Mouse (Mus musculus) thymus, postnatal 10 days (tissue): ENCODE results near the gene Ap3d1.
A peak's percentile ranks its signal among the peaks of the same experiment; 100 is the strongest.

ENCODE experiments used
- DNase-seq, 2 experiments: peaks; one replicate each; pipeline ENCODE4 v3.0.0; 2021; ENCODE audit warnings: low spot score in 2 of 2

The Ap3d1 gene

DNA sequence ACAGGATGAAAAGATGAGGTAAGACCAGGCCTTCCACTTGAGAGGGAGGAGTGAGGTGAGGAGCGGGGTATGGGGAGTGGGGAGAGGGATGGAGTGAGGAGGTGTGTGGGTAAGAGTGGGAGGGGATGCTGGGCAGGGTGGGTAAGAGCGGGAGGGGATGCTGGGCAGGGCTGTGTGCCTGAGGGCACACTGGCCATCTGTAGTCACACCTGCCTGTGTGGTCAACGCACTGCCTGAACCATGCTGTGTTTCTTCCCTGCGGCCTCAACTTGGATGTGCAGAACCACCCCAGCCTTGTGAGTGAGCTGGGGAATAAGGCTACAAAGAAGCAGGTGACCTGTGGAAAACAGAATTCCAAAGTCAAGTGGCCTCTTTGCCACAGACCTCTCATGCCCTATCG is 37.6 kb downstream of the Ap3d1 start:
- no peak for DNase-seq

- no peak for DNase-seq
Measured at GRCm38 (mm10) chr10:80703643-80704042, 38.4 kb downstream of the Ap3d1 start.

GRCm38 (mm10) chr10:80702536-80703390 is 39.3 kb downstream of the Ap3d1 start:
- DNase-seq = peak; percentile 82 to 88

GRCm38 (mm10) chr10:80701721-80702535 is 40.1 kb downstream of the Ap3d1 start, which contains the start of the genes Mob3a and Izumo4:
TSS of gene Mob3a (minus strand) at chr10:80701977.
TSS of gene Izumo4 (plus strand) at chr10:80702184.
- DNase-seq = peak; percentile 97 to 99

DNA sequence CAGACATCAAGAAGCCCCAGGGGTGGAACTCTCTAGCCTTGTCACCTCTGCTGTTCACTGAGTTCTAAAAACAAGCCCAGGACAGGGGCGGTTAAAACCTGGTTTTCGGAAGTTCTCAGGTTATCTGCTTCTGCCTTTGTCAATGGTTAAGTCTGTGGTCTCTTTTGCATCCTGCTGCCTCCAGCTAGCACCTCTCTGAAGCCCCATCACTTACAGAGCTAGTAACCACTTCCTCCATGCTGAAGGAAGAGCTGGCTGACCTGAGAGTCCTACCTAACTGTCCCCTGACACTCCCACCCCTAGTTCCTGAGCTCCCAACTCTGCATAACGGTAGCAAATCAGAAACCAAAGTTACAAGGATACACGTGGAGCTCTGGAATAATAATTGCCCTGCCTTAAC is 41.3 kb downstream of the Ap3d1 start:
- peak; percentile 53 to 59 for DNase-seq

DNA sequence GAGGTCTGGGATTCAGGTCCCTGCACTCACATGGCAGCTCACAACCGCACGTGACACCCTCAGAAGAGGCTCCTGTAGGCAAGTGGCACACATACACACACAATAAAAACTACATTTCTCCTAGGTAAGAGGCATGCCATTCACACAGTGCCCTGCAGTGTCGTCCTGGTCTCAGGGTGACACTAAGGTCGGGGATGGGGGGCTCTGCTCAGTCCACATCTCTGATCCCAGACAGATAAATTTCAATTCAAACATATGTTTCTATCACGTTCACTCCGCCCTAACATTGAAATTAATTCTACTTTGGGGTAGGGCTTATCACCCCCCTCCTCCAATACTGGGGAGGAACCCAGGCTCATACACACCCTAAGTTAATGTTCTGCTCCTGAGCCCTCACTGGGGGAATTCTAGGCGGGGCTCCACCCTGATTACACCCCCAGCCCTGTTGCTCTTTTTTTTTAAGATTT is 42.0 kb downstream of the Ap3d1 start:
- no peak for DNase-seq

- DNase-seq = no peak
Measured at GRCm38 (mm10) chr10:80698605-80699004, 43.5 kb downstream of the Ap3d1 start.

DNA sequence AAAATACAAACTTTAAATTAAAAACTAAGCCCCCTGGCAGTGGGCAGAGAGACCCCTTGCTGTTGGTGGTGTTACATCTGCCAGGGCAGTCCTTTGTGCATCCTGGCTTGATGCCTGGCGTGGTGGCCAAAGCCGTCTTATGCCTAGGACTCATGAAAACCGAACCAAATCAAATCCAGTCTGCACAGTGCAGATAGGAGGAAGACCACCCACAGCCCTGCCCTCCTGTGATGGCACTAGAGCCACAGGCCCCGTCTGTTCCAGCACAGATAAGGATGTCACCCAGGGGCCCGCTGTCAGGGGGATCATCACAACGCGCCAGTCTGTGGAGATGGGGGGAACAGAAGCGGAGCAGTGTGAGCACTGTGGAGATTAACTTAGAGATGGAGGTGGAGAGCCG is 44.3 kb downstream of the Ap3d1 start:
- no peak for DNase-seq

DNA sequence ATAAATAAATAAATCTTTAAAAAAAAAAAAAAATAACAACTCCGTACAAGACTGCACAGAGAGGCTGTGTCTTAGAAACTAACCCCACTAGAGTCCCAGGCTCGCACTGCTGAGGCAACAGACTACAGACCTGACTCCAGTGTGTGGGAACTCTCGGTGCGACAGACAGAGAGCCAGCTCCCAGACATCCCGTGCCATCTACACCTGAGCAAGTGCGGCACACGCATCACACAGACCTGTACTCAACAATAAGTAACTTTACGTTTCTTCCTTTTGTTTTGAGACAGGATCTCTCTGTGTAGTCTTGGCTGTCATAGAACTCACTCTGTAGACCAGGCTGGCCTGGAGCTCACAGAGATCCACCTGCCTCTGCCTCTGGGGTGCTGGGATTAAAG is 44.7 kb downstream of the Ap3d1 start:
- no peak for DNase-seq

- no peak for DNase-seq
Measured at GRCm38 (mm10) chr10:80696502-80697392, 45.3 kb downstream of the Ap3d1 start.

- peak; percentile 39 to 48 for DNase-seq
Measured at GRCm38 (mm10) chr10:80695801-80696501, 46.1 kb downstream of the Ap3d1 start.

GRCm38 (mm10) chr10:80695186-80695585 is 46.9 kb downstream of the Ap3d1 start:
- peak; percentile 78 to 82 for DNase-seq

- no peak for DNase-seq
Measured at GRCm38 (mm10) chr10:80694159-80694938, 47.7 kb downstream of the Ap3d1 start.

DNA sequence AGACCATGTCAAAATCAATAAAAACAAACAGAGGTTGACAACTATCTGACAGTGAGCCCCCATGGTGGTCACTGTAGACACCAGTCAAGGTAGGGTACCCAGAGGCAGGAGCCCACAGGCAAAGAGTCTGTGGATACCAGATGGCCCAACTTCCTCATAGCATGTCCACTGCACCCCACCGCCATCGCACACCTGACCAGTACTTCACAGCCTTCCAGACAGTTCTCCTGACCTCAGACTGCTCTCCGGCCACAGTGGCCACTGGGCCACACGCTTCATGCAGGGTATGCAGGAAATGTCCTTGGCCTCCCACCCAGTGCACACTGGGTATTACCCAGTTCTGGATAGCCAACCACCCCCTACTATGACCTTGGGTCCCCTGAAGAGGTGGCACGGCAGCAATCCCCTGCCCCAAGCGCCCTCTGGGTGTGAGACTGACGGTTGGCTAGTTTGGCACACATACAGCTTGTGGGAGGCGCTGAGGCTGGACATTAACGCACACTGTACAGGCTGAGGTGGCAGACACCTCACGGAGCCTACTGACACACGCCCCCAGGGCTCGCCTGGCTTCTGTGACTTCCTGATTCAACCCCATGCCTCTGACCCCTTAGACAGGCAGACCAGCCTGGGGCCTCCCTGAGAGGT is 48.5 kb downstream of the Ap3d1 start:
- no peak for DNase-seq

- peak in 1 of 2 experiments; percentile 46 for DNase-seq
Measured at GRCm38 (mm10) chr10:80692249-80693165, 49.6 kb downstream of the Ap3d1 start.

GRCm38 (mm10) chr10:80687850-80688249 is 54.2 kb downstream of the Ap3d1 start:
- DNase-seq = peak; percentile 52 to 68

DNA sequence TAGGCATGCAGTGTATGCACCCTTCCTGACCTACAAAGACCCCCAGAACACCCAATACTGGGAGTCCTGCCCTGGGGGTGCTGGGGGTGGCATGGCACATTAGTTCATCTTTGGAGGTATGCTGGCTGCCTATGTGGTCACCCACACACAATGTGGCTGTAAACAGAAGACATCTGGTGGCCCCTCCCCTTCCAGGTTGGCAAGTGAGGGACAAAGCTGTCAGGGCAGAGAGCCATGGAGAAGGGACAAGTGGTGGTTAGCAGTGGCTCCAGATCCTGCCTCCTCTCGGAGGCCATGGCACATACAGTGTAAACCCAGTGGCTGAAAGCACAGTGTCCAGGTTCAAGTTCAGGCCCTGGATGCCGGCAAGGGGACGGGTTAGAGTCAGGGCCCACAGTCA is 55.4 kb downstream of the Ap3d1 start:
- DNase-seq = no peak

- DNase-seq = no peak
Measured at GRCm38 (mm10) chr10:80684984-80685383, 57.1 kb downstream of the Ap3d1 start.
